Mouse (Mus musculus) gonadal fat pad, adult 2 months (tissue): ENCODE data around the gene Tgfbr3. TPM values are rescaled to one million over a fixed set of nuclear protein-coding genes. Genes with fewer than 3 reads are reported as not detected.
"Not testable (repeated sequence)": the region's sequence is repeated elsewhere in the genome, so short reads cannot be mapped to it uniquely, and the experiment has no call there.

Experiments
- DNase-seq: peaks from one replicate; pipeline ENCODE4 v3.0.0-alpha.2; 2012; ENCODE audit warnings: low read depth
- polyA plus RNA-seq: library from polyadenylated mRNA; depleted of rRNA; stranded (reverse); fragments of >200 nt; gene quantifications from 2 replicates; pipeline ENCODE4 v1.2.3, GENCODE M21; 2012

Tgfbr3 gene
- polyA plus RNA-seq, 1 experiment: 27.1 TPM

GRCm38 (mm10) chr5:107243445-107243844, 46.0 kb downstream of the Tgfbr3 start:
- no peak for DNase-seq

GRCm38 (mm10) chr5:107242993-107243392, 46.4 kb downstream of the Tgfbr3 start:
- no peak for DNase-seq

DNA sequence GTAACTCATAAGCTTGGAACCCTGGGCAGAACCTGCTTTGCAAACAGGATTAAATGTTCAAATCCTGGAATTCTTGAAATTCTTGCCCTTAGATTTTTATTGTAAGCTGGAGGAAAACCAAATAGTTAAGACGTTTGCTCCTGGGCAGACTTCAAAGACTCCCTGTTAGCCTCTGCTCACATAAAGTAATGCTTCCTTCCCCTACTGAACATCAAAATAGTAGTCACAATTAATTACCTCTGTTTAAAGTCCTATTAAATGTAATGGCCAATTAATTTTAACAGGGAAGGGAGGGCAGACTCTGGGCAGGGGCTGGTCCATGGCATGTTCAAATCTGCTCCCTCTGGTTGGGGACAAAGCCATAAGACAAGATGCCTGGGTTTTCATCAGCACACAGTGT, 49.2 kb downstream of the Tgfbr3 start:
- DNase-seq: no peak

- no peak for DNase-seq
Observed at GRCm38 (mm10) chr5:107237971-107238426, 51.4 kb downstream of the Tgfbr3 start.

GRCm38 (mm10) chr5:107236975-107237374, 52.5 kb downstream of the Tgfbr3 start:
- no peak for DNase-seq

GRCm38 (mm10) chr5:107236039-107236438, 53.4 kb downstream of the Tgfbr3 start:
- no peak for DNase-seq

DNA sequence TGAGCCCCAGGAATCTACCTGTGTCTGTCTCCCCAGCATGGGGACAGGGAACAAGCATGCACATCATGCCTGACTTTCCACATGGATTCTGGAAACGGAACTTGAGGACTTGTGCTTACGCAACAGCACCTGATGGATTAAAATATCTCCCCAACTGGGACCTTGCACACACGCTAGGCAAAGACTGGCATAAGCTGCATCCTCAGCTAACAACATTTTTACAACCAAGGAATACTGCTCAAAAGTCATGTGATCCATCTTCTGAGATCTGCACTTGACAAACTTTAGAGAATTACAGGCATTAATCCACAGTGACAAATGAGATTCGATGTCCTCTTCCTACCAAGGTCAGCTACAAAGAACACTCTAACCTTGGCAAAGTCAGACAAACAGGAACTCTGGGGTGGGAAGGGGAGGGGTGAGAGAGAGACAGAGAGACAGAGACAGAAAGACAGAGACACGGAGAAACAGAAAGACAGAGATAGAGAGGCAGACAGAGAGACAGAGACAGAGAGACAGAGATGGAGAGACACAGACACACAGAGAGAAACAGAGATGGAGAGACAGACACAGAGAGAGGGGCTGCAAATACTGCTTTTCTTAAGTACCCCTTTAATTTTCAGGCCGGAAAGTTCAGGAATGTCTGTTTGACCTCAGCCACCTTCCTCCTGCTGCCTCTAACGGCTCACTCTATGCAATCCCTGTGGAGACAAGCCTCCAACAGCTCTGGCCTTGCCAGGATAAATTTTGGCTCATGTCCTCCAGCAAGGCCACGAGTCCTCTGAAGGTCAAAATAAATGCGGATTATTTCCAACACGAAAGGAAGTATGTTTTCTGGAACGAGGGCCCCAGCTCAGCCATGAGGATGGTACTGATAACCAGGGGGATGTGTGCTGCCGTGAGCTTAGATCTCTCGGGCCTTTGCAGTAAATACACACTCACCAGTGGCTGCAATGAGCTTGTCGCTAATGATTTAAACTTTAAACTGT, 55.8 kb downstream of the Tgfbr3 start:
- no peak for DNase-seq

DNA sequence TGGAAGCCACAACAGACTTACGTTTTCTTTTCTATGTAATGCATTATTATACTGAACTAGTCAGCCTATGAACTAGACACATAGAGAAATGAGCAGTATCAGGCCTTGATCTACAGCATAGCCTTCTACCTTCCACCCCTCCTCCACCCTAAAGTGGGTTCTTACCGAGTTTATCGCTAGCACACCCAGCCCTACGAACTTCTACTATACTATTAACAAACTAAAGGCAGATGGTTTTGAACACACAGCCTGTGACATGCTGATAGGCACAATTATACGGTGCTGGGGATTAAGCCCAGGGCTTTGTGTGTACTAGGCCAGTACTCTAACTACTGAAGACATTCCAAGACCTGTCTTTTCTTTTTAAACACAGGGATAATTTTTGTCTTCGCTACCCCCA, 59.2 kb downstream of the Tgfbr3 start:
- DNase-seq: no peak

DNA sequence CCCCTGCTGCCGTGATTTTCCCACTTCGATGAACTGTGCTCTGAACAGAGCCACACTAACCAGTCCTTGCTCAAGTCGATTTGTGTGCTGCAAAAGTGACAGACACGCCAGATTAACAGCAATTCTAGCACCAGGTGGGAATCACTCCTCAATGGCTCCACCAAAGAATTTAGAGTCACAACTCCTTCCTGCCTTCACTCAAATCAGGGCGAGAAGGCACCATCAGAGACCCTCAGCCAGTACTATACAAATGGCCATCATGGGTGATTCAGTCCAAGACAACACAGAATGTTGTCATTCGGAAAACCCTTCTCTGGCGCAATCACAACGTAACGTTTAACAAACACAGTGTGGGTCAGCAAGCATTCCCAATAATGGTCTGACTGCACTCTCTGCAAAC, 60.4 kb downstream of the Tgfbr3 start:
- DNase-seq: no peak

- no peak for DNase-seq
Observed at GRCm38 (mm10) chr5:107227580-107227979, 61.8 kb downstream of the Tgfbr3 start.

DNA sequence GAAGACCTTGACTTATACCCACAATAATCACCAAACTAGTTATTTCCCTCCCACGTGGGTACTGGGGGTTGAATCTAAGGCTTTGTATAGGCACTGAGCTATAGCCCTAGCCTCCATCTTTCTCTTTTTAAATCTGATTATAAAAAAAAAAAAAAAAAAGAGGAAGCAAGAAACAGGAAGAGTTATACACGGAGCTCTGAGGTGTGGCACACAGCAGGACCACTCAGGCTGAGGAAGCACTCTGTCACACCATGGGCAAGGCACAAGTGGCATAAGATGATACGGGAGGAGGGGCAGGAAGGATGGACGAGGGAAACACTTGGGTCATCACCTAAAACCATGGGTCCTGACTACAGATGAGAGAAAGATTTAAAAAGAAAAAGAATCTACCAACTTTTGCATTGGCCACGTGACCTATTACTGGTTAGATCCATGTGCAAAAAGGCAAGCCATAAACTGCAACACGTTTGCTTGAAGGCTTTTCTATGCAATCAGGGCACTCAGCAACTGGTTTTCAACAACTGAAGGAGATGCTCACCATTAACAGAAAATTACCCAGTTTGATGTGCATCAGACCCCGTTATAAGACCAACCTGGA, 64.5 kb downstream of the Tgfbr3 start:
- no peak for DNase-seq

DNA sequence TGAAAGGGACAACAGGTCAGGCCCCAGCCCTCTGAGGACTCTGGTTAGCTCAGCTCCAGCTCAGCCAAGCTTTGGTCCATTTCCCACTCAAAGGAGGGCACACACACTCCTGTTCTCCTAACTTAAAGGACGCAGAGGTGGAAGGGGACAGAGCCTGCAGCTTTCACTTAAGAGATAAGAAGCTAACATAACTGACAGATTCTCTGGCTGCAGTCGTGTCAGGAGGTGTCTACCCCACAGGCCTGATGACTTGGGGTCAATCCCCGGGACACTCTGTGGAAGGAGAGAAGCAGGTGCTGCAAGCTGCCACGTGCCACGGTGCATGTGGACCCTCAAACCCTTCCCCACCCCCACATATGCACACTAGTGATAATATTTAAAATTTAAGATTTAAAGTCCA, 65.3 kb downstream of the Tgfbr3 start:
- no peak for DNase-seq

DNA sequence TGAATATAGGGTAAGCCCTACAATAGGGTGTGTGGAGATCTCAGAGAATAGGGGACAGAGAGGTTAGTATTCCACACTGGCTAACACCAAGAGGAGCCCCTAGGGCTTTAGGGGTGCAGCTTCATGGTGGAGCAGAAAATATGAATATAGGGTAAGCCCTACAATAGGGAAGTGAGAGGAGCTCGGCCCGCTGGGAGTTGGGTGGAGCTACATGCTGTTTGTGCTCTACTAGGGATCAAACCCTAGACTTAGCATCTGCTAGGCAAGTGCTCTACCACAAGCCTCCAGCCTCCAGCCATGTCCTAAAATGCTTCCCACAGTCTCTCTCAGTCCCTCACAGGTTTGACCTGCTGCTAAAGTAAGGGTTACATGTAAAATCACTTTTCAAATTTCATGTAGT, 65.9 kb downstream of the Tgfbr3 start:
- not testable (repeated sequence) for DNase-seq

GRCm38 (mm10) chr5:107223029-107223428, 66.4 kb downstream of the Tgfbr3 start:
- DNase-seq: no peak

DNA sequence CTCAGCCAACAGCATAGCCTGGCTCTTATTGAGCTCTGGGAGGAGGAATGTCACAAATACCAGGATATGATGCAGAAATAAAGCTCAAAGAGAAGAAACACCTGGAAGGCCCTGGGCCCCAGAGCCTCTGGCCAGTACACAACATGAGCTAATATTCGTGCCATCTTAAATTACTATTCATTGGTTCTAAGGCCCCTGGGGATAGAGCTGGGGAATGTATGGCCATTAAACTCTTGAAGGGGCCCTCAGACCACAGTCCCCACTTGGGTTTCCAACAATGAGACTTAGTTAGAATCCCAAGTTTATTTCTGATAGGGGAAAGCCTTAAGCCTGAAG, 66.8 kb downstream of the Tgfbr3 start:
- DNase-seq: no peak

DNA sequence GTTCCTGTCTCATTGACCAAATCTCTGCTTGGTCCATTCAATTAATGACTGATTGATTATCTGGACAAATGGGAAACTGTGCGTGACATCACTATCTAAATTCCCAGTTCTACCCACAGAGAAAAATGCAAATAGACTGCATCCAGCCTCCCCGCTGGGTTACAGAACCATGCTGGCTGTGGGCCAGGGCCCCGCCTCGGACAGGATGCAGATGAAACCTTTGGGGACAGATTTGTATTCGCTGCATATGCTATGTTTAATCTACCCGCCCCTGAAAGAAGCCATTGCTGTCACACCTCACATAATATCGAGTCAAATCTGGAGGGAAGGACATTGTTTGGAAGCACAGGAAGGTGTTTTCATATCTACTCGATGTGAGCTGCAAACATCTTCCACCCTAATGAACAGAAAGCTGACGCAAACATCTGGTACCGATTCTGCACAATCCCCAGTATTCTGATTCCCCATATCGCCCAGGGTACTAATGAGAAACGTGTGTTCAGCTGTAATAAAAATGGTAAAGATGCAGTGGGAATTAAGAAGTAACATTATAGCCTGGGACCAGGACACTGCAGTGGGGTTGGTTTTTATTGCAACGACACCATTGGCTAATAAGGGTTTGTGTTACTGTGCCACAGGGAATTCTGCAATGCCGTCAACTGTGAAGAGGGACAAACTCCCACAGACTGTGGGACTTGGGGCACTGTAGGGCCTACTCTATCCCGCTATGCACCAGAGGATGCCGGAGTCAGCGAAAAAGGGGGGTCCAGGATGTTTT, 67.3 kb downstream of the Tgfbr3 start:
- no peak for DNase-seq

DNA sequence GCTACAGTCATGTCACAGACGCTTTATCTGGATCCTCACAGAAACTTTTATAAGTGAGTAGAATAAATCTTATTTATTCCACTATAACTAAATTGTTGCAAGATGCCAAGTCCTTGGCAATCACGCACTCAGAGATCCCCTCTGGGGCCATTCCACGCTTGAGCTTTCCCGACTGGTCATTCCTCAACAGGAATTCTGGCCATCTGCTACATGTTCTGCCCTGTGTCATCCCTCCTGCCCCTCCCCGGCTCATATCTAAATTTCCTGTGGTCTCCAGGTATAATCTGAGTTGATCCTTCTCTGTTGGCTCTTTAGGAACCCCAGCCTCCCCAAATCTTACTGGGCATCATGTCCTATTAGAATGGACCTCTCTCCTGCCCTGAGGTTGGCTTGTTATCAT, 68.5 kb downstream of the Tgfbr3 start:
- DNase-seq: no peak

DNA sequence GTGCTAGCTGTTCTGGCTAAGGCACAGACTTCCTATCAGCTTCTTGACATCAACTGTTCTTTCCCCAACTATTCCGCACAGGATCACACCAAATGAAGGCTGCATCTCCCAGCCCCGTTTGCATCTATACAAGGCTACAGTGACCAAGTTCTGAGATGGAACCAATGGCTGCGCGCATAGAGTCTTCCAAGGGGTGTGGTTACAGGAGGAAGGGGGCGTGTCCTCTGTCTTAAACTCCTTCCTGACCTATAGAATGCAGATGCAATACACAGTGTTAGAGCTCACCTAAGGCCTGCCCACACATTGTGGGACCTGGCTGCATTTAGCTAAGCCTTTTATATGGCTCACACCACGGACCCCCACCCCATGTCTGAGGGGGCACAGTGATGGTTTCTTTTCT, 69.5 kb downstream of the Tgfbr3 start:
- no peak for DNase-seq

GRCm38 (mm10) chr5:107219318-107219717, 70.1 kb downstream of the Tgfbr3 start:
- DNase-seq: no peak

GRCm38 (mm10) chr5:107218594-107218993, 70.8 kb downstream of the Tgfbr3 start:
- no peak for DNase-seq

GRCm38 (mm10) chr5:107217139-107217538, 72.3 kb downstream of the Tgfbr3 start:
- no peak for DNase-seq

- DNase-seq: no peak
Observed at GRCm38 (mm10) chr5:107213373-107214132, 75.9 kb downstream of the Tgfbr3 start.
